Mouse (Mus musculus) myocyte (in vitro differentiated cells): Measurements from ENCODE around the gene Gna12. TPM values are rescaled to one million over a fixed set of nuclear protein-coding genes. Genes with fewer than 3 reads are reported as not detected.

Experiments used
- H3K27me3 ChIP-seq: one replicate; pipeline ENCODE4 v1.6.1; 2011; ENCODE audit not compliant: control insufficient read depth, insufficient read depth, insufficient read length
- H3K36me3 ChIP-seq: one replicate; pipeline ENCODE4 v1.6.1; 2011; ENCODE audit not compliant: control insufficient read depth, insufficient read depth
- H3K4me2 ChIP-seq: one replicate; pipeline ENCODE4 v1.6.1; 2011; ENCODE audit warnings: low read depth, control low read depth
- H3K4me3 ChIP-seq: one replicate; pipeline ENCODE4 v1.5.1; 2011; ENCODE audit warnings: mild to moderate bottlenecking, control low read depth, moderate library complexity
- H3K79me2 ChIP-seq: one replicate; pipeline ENCODE4 v1.6.1; 2011; ENCODE audit not compliant: control insufficient read depth, insufficient read depth
- H3ac ChIP-seq: one replicate; pipeline ENCODE4 v1.6.1; 2011; ENCODE audit not compliant: control insufficient read depth, insufficient read length
- CEBPB ChIP-seq: IDR thresholded peaks from 2 replicates; pipeline ENCODE4 v1.6.1; 2011; ENCODE audit warnings: mild to moderate bottlenecking, moderate library complexity; ENCODE audit not compliant: poor library complexity, insufficient read depth, severe bottlenecking
- E2F4 ChIP-seq: IDR thresholded peaks from one replicate; pipeline ENCODE4 v1.6.1; 2011; ENCODE audit warnings: mild to moderate bottlenecking, control low read depth, moderate library complexity; ENCODE audit not compliant: insufficient read depth
- MAX ChIP-seq: IDR thresholded peaks from one replicate; pipeline ENCODE4 v1.6.1; 2011; ENCODE audit warnings: low read depth, mild to moderate bottlenecking, control low read depth
- MYOD1 ChIP-seq, 3 experiments: IDR thresholded peaks; one replicate each; pipeline ENCODE4 v1.6.1; 2011; ENCODE audit warnings: control low read depth in 2 of 3, low read depth in 2 of 3, mild to moderate bottlenecking in 2 of 3, moderate library complexity in 1 of 3; ENCODE audit not compliant: insufficient read length in 2 of 3, control insufficient read depth in 1 of 3
- MYOG ChIP-seq, 3 experiments: IDR thresholded peaks; one replicate each; pipeline ENCODE4 v1.6.1; 2011; ENCODE audit warnings: control low read depth in 2 of 3, low read depth in 2 of 3, mild to moderate bottlenecking in 2 of 3; ENCODE audit not compliant: insufficient read length in 2 of 3, control insufficient read depth in 1 of 3, insufficient read depth in 1 of 3
- POLR2A ChIP-seq: IDR thresholded peaks from one replicate; pipeline ENCODE4 v1.6.1; 2011; ENCODE audit warnings: low read depth, mild to moderate bottlenecking, control low read depth, moderate library complexity; ENCODE audit not compliant: insufficient read length
- POLR2AphosphoS2 ChIP-seq: IDR thresholded peaks from one replicate; pipeline ENCODE4 v1.6.1; 2011; ENCODE audit warnings: low read depth, control low read depth; ENCODE audit not compliant: insufficient read length
- REST ChIP-seq: IDR thresholded peaks from one replicate; pipeline ENCODE4 v1.6.1; 2011; ENCODE audit warnings: mild to moderate bottlenecking, control low read depth, moderate library complexity; ENCODE audit not compliant: insufficient read depth, insufficient read length
- SRF ChIP-seq: IDR thresholded peaks from one replicate; pipeline ENCODE4 v1.6.1; 2011; ENCODE audit warnings: low read depth; ENCODE audit not compliant: control insufficient read depth, insufficient read length
- TCF12 ChIP-seq: IDR thresholded peaks from one replicate; pipeline ENCODE4 v1.6.1; 2011; ENCODE audit warnings: mild to moderate bottlenecking, control low read depth; ENCODE audit not compliant: poor library complexity, insufficient read depth, severe bottlenecking
- TCF3 ChIP-seq: IDR thresholded peaks from one replicate; pipeline ENCODE4 v1.6.1; 2011; ENCODE audit warnings: low read depth, control low read depth; ENCODE audit not compliant: insufficient read length
- USF1 ChIP-seq: IDR thresholded peaks from one replicate; pipeline ENCODE4 v1.6.1; 2011; ENCODE audit warnings: low read depth, mild to moderate bottlenecking, control low read depth, moderate library complexity
- polyA plus RNA-seq: library from polyadenylated mRNA; unstranded; fragments of >200 nt; fragmentation: generic; extraction: Trizol; gene quantifications from one replicate; pipeline ENCODE4 v1.2.1, GENCODE M21; 2012; ENCODE audit warnings: missing spikeins

Gna12 gene
- polyA plus RNA-seq, 1 experiment: 48.8 TPM

DNA sequence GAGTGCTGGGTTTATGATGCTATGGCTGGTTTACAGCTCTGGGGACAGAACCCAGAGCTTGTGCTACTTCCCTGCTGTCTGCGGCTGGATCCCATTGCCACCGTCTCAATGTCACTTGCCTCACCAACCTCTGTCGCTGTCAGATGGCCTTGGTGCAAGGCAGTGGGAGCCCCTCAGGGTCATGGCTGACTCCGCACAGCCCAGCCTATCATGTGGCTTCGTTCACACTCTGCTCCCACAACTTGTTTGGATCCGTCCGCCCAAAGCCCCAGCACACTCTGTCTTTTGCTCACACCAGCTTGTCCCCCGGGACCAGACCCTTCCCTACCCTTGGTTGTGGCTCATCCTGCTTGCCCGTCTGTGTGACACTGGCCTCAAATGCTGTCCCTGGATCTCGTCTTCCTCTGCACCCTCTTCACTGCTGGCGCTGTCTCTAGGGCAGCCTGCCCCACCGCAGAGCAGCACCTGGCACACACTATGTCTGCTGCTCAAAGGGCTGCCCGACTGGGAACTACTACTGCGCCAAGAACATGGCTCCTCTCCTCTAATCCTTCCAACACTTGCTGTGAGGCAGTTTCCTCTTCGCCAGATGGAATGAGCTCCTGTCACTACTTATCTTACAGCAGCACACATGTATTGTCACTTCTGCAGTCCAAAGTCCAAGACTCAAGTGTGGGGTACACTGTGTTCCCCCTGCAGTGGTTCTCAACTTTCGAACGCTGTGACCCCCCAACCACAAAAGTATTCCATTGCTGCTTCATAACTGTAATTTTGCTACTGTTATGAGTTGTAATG lies 103.1 kb downstream of the Gna12 start:
- H3K79me2 ChIP-seq: no peaks in the 10 kb centered on the region

DNA sequence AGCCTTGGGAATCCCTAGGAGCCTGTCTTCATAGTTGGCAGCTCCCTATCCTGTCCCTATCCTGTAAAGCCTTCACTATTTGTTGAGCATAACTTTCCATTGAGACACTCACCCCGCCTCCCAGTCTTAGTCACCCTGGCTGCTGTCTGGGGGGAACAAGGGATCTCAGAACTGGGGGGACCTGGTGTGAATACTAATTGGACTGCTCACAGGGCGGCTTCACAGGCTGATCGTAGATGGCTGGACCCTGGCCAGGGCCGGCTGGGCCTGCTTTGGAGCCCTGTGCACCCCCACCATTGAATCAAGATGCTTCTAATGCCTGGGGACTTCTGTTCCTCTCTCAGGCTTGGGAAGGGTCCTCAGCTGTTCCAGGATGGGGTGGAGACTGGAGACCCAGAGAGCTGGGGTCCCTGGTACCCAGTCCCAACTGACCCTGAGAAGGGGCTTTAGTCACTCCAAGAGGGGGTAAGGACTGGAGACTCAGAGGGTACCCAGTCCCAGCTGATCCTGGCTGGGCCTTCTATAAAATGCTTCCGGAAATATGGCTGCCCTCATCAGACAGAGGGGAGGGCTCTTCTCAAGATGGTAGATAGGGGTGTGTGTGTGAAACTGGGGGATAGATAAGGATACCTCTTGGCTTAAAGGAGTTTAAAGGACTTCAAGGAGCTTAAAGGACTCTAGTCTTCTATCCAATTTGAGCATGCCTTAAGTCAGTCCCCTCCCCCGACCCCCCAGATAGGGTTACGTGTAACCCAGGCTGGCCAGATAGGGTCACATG lies 104.0 kb downstream of the Gna12 start:
- H3K4me3 ChIP-seq: no peak overlapping the region
- H3K27me3 ChIP-seq: peaks cover 21% of the 10 kb centered on the region
- no peak overlapping the region for H3ac ChIP-seq
- H3K79me2 ChIP-seq: no peaks in the 10 kb centered on the region
- TF ChIP-seq REST (no peak), MAX (no peak), TCF12 (no peak), SRF (no peak), CEBPB (no peak), POLR2AphosphoS2 (no peak), E2F4 (no peak), MYOG (IDR thresholded peaks at IDR 0.05; ENCODE audit: control insufficient read depth in 1 of 3, insufficient read depth in 1 of 3, insufficient read length in 2 of 3, low read depth in 2 of 3) (no peak), USF1 (no peak), POLR2A (no peak)
- no peak overlapping the region for H3K4me2 ChIP-seq
- no peaks in the 10 kb centered on the region for H3K36me3 ChIP-seq

More for the DNA sequence above, 103.1 kb downstream of the Gna12 start:
- TF ChIP-seq MYOD1 (IDR thresholded peaks at IDR 0.05; ENCODE audit: control insufficient read depth in 1 of 3, insufficient read length in 2 of 3, low read depth in 2 of 3) (no peak), POLR2A (no peak), USF1 (no peak), MAX (no peak)
- Histone ChIP-seq H3K4me2 (no peak overlapping the region), H3K27me3 (peaks cover 21% of the 10 kb centered on the region), H3ac (no peak overlapping the region), H3K4me3 (no peak overlapping the region), H3K36me3 (no peaks in the 10 kb centered on the region)

- Histone ChIP-seq H3K27me3 (peaks cover 21% of the 10 kb centered on the region), H3K36me3 (no peaks in the 10 kb centered on the region), H3K4me3 (no peak within 1 kb of the TSS), H3K79me2 (no peaks in the 10 kb centered on the region), H3K4me2 (no peak within 1 kb of the TSS), H3ac (no peak within 1 kb of the TSS)
- no peak for TF ChIP-seq MAX
- no peak for TF ChIP-seq USF1
- TF ChIP-seq POLR2AphosphoS2: no peak
- TF ChIP-seq TCF3: no peak
- TF ChIP-seq CEBPB: no peak
- no peak for TF ChIP-seq MYOD1 (IDR thresholded peaks at IDR 0.05; ENCODE audit: control insufficient read depth in 1 of 3, insufficient read length in 2 of 3, low read depth in 2 of 3)
- no peak for TF ChIP-seq E2F4
- TF ChIP-seq REST: no peak
- TF ChIP-seq SRF: no peak
- no peak for TF ChIP-seq MYOG (IDR thresholded peaks at IDR 0.05; ENCODE audit: control insufficient read depth in 1 of 3, insufficient read depth in 1 of 3, insufficient read length in 2 of 3, low read depth in 2 of 3)
- TF ChIP-seq POLR2A: no peak
- TF ChIP-seq TCF12: no peak
Measured at GRCm38 (mm10) chr5:140723822-140724221, 106.4 kb downstream of the Gna12 start, which contains the start of gene Amz1. TSS of gene Amz1 (plus strand) at chr5:140724127.

GRCm38 (mm10) chr5:140722121-140722520 lies 108.1 kb downstream of the Gna12 start:
- Histone ChIP-seq H3K4me3 (no peak overlapping the region), H3ac (no peak overlapping the region), H3K79me2 (no peaks in the 10 kb centered on the region), H3K36me3 (no peaks in the 10 kb centered on the region), H3K4me2 (no peak overlapping the region), H3K27me3 (peaks cover 21% of the 10 kb centered on the region)
- TF ChIP-seq SRF (no peak), REST (no peak), MYOG (IDR thresholded peaks at IDR 0.05; ENCODE audit: control insufficient read depth in 1 of 3, insufficient read depth in 1 of 3, insufficient read length in 2 of 3, low read depth in 2 of 3) (no peak), E2F4 (no peak), TCF3 (no peak), POLR2A (no peak), POLR2AphosphoS2 (no peak), MYOD1 (IDR thresholded peaks at IDR 0.05; ENCODE audit: control insufficient read depth in 1 of 3, insufficient read length in 2 of 3, low read depth in 2 of 3) (no peak), CEBPB (no peak), TCF12 (no peak), USF1 (no peak), MAX (no peak)
